Mouse (Mus musculus) intestine, embryonic 14.5 days (tissue): ENCODE results near the gene Lyrm9. TPM values are rescaled to one million over a fixed set of nuclear protein-coding genes. Genes with fewer than 3 reads are reported as not detected.

ENCODE experiments used
- ATAC-seq: fragments of 200-750 bp; cut with Nextera tagmentation; replicated peaks from 2 replicates; pipeline ENCODE4 v1.8.0; 2017; ENCODE audit warnings: low read depth, moderate number of reproducible peaks, moderate TSS enrichment, moderate library complexity; ENCODE audit not compliant: low FRiP score, low TSS enrichment
- DNase-seq: peaks from one replicate; pipeline ENCODE4 v3.0.0-alpha.2; 2018; ENCODE audit warnings: low spot score
- H3K27ac ChIP-seq: fragments of 300-500 bp; sonication (generic); 2 replicates; pipeline ENCODE4 v1.5.1; 2014; ENCODE audit warnings: low read depth, mild to moderate bottlenecking, control low read depth
- H3K27me3 ChIP-seq: fragments of 300-500 bp; sonication (generic); replicated peaks from 2 replicates; pipeline ENCODE4 v1.6.1; 2014; ENCODE audit warnings: low read length, control low read depth; ENCODE audit not compliant: control insufficient read depth, insufficient read depth
- H3K36me3 ChIP-seq: fragments of 300-500 bp; sonication (generic); 2 replicates; pipeline ENCODE4 v1.6.1; 2014; ENCODE audit warnings: low read length, control low read depth; ENCODE audit not compliant: control insufficient read depth, insufficient read depth
- H3K4me1 ChIP-seq: fragments of 300-500 bp; sonication (generic); replicated peaks from 2 replicates; pipeline ENCODE4 v1.6.1; 2014; ENCODE audit warnings: low read length, control low read depth, mixed read lengths; ENCODE audit not compliant: control insufficient read depth, insufficient read depth
- H3K4me2 ChIP-seq: fragments of 300-500 bp; sonication (generic); 2 replicates; pipeline ENCODE4 v1.6.1; 2014; ENCODE audit warnings: low read length
- H3K4me3 ChIP-seq: fragments of 300-500 bp; sonication (generic); 2 replicates; pipeline ENCODE4 v1.5.1; 2014; ENCODE audit warnings: low read depth, low read length, control low read depth, mixed read lengths
- H3K9ac ChIP-seq: fragments of 300-500 bp; sonication (generic); 2 replicates; pipeline ENCODE4 v1.6.1; 2014; ENCODE audit warnings: mild to moderate bottlenecking, low read length
- H3K9me3 ChIP-seq: fragments of 300-500 bp; sonication (generic); 2 replicates; pipeline ENCODE4 v1.6.1; 2016; ENCODE audit warnings: low read length, control low read depth; ENCODE audit not compliant: control insufficient read depth
- WGBS: fragments of 180-500 bp; shearing (Covaris S2); extraction: QIAGEN DNeasy Blood & Tissue Kit; methylation state at CpG from one replicate; pipeline ENCODE4 v1.1.7; 2014; 5-methylcytosine and 5-hydroxymethylcytosine counted together
- polyA plus RNA-seq: library from polyadenylated mRNA; unstranded; fragments of >200 nt; fragmentation: Nextera tagmentation; extraction: Ambion mirVana; gene quantifications from 2 replicates; pipeline ENCODE4 v1.2.1, GENCODE M21; 2014

Lyrm9 gene
- polyA plus RNA-seq, 1 experiment from 2014 or later: 14.2 TPM

DNA sequence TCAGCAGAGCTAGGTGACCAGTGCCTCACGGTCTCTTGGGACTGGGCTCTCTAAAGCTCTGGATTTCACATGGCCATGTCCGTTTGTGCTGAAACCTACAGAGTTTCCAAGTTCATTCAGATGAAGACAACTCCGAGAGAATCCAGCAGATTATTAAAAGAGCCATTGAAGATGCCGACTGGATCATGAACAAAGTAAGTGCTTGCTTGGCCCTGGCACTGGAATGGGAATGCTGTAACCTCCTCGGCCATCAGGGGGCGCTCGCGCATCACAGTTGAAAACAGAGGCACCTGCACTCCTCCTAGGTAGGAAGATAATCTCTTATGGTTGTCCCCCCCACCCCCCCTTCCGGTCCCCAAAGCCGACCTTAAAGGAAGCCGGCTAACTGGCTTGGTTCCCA, 11.6 kb downstream of the Lyrm9 start:
- 17% methylated on average over 11 of the region's 11 CpGs for WGBS
- Histone ChIP-seq H3K4me2 (no peak overlapping the region), H3K27me3 (no peaks in the 10 kb centered on the region), H3K4me3 (no peak overlapping the region), H3K4me1 (0 out of 2 replicates have a peak, but pooled peaks cover 8% of the 10 kb centered on the region), H3K36me3 (no peaks in the 10 kb centered on the region), H3K27ac (no peak overlapping the region), H3K9me3 (no peaks in the 10 kb centered on the region), H3K9ac (no peak overlapping the region)
- ATAC-seq (no peak), DNase-seq (peak; percentile 94)

DNA sequence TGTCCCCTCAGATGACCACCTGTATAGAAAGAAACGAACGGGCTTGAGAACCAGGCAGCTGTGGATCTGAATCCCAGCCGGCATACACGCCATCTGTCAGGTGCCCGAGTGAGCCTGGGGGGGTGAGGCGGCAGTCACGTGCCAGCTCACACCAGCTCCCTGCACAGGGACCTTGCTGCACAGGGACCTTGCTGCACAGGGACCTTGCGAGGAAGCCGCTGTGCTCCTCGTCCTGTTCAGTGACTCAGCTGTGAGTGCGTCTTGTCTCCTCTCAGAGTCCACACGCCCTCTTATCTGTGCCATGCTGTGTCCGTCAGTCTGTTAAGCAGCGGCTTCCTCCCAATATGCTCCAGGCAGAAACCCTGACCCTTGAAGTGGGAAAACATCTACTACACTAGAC, 13.1 kb downstream of the Lyrm9 start:
- no peak overlapping the region for H3K4me3 ChIP-seq
- 72% methylated on average over 14 of the region's 14 CpGs for WGBS
- no peaks in the 10 kb centered on the region for H3K36me3 ChIP-seq
- H3K27ac ChIP-seq: no peak overlapping the region
- DNase-seq (no peak), ATAC-seq (no peak)
- H3K4me1 ChIP-seq: 0 out of 2 replicates have a peak, but pooled peaks cover 8% of the 10 kb centered on the region
- no peak overlapping the region for H3K9ac ChIP-seq
- no peaks in the 10 kb centered on the region for H3K27me3 ChIP-seq
- H3K9me3 ChIP-seq: no peaks in the 10 kb centered on the region
- H3K4me2 ChIP-seq: no peak overlapping the region

DNA sequence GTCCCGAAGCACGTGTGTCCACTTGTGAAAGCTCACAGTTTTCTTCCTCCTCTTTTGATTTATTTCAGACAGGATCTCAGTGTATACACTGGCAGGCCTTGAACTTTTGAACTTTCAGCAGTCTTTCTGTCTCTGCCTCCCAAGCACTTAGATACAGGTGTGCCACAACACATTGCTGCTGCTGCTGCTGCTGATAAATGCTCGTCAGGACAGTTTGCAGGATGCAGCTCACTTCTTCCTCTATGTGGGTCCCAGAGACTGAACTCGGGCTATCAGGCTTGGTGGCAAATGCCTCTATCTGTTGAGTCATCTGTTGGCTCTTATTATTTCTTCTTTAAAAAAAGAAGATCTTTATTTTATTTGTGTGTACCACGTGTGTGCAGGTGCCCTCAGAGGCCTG, 13.8 kb downstream of the Lyrm9 start:
- H3K36me3 ChIP-seq: no peaks in the 10 kb centered on the region
- H3K27me3 ChIP-seq: no peaks in the 10 kb centered on the region
- H3K4me3 ChIP-seq: no peak overlapping the region
- H3K4me2 ChIP-seq: no peak overlapping the region
- DNase-seq (no peak), ATAC-seq (no peak)
- 0 out of 2 replicates have a peak, but pooled peaks cover 8% of the 10 kb centered on the region for H3K4me1 ChIP-seq
- no peak overlapping the region for H3K9ac ChIP-seq
- H3K9me3 ChIP-seq: no peaks in the 10 kb centered on the region
- 48% methylated on average over 5 of the region's 5 CpGs for WGBS
- H3K27ac ChIP-seq: no peak overlapping the region

DNA sequence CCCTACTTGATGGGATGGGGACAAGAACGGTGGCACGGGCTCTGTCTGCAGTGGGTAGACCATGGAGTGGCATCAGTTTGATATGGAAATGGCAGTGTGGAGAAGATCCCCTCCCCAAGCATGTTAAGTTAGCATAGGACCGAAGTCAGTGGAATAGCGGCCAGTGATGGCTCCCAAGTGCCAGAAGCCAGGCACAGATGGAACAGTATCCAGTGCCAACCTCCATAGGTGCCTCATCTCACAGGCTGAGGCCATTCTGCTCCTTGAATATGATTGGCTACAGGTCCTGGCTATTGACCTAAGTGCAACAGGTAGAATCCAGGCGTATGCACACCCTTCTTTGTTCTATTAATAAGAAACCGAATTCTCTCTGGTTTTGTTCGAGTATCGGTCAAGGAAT, 15.6 kb downstream of the Lyrm9 start:
- H3K36me3 ChIP-seq: no peaks in the 10 kb centered on the region
- H3K9ac ChIP-seq: no peak overlapping the region
- no peak for ATAC-seq
- H3K4me3 ChIP-seq: no peak overlapping the region
- H3K4me2 ChIP-seq: no peak overlapping the region
- no peak for DNase-seq
- H3K27me3 ChIP-seq: no peaks in the 10 kb centered on the region
- 93% methylated on average over 8 of the region's 8 CpGs for WGBS
- no peaks in the 10 kb centered on the region for H3K9me3 ChIP-seq
- H3K27ac ChIP-seq: no peak overlapping the region
- 0 out of 2 replicates have a peak, but pooled peaks cover 8% of the 10 kb centered on the region for H3K4me1 ChIP-seq

DNA sequence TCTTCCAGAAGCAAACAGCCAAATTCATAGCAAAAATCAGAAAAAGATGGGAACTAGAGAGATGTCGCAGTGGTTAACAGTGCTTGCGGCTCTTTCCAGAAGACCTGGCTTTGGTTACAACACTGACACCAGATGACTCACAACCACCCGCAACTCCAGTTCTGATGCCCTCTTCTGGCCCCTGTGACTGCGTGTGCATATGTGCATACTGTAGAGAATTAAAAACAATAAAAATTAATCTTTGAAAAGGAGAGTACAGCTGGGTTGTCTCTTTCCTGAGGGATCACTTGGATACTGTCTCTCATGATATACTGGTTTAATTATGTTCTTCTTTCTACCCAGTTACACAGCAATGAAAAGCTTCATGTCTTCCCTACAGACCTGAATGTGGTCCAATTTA, 20.2 kb downstream of the Lyrm9 start:
- no peaks in the 10 kb centered on the region for H3K27me3 ChIP-seq
- H3K4me2 ChIP-seq: no peak overlapping the region
- H3K36me3 ChIP-seq: no peaks in the 10 kb centered on the region
- no peak for DNase-seq
- no peaks in the 10 kb centered on the region for H3K9me3 ChIP-seq
- 89% methylated on average over 4 of the region's 4 CpGs for WGBS
- no peak overlapping the region for H3K9ac ChIP-seq
- H3K27ac ChIP-seq: no peak overlapping the region
- 0 out of 2 replicates have a peak, but pooled peaks cover 4% of the 10 kb centered on the region for H3K4me1 ChIP-seq
- ATAC-seq: no peak
- no peak overlapping the region for H3K4me3 ChIP-seq

DNA sequence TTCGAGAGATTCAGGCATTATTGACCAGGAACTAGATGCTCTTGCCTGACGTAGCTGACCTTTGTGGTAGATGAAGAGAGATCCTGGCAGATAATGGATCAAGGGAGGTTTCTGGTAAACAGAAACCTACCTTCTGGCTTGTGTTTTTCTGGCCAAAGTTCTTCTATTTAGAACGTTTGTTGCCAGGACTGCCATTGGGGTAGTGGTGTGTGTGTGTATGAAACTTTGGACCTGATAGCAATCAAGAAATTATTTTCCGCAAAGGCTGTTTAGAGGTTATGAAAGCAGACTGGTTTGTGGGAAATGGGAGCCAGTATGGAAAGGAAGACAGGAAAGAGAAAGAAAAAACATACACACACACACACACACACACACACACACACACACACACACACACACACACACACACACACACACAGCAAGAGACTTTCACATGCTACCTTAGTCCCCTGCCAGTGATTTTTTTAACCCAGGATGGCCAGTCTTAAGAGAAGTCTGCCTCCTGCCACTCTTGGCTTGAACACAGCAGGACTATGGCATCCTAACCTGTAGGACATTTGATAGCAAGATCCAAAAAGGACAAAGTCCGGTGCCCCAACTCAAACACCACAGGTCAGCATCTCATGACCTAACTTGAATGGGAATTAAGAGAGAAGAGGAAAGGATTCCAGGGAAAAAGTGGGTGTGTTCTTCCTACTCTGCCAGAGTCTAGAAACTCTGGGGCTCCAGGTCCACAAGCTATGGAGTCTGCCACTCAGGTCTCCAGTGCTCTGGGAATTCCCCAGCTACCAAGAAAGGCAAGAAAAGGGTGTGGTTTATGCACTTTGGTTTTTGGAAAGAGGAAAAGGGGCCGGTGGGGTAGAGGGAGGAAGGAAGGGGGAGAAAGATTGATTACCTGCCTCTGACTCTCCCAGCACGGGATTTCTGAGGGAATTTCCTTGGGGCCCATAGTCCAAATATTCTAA, 21.8 kb downstream of the Lyrm9 start:
- Histone ChIP-seq H3K27me3 (no peaks in the 10 kb centered on the region), H3K4me3 (no peak overlapping the region), H3K4me1 (0 out of 2 replicates have a peak, but pooled peaks cover 4% of the 10 kb centered on the region), H3K36me3 (no peaks in the 10 kb centered on the region), H3K9ac (no peak overlapping the region), H3K27ac (no peak overlapping the region), H3K9me3 (no peaks in the 10 kb centered on the region), H3K4me2 (no peak overlapping the region)
- ATAC-seq (no peak), DNase-seq (no peak)
- WGBS: 50% methylated on average over 7 of the region's 7 CpGs

DNA sequence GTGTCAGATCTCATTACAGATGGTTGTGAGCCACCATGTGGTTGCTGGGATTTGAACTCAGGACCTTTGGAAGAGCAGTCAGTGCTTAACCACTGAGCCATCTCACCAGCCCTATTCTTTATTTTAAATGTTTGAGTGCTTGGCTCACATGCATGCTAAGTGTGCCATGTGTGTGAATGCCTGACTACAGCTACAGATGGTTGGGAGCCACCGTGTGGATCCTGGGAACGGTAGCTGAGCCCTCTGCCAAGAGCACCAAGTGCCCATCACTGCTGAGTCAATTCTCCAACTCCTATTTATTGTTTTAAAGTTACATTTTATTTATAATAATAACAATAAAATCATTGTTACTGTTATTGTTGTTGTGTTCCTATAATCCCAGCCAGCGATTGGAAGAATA, 23.5 kb downstream of the Lyrm9 start:
- no peak overlapping the region for H3K4me2 ChIP-seq
- H3K4me3 ChIP-seq: no peak overlapping the region
- H3K27ac ChIP-seq: no peak overlapping the region
- 85% methylated on average over 3 of the region's 3 CpGs for WGBS
- no peaks in the 10 kb centered on the region for H3K27me3 ChIP-seq
- H3K9ac ChIP-seq: no peak overlapping the region
- ATAC-seq: no peak
- no peaks in the 10 kb centered on the region for H3K9me3 ChIP-seq
- H3K36me3 ChIP-seq: no peaks in the 10 kb centered on the region
- DNase-seq: no peak
- H3K4me1 ChIP-seq: 0 out of 2 replicates have a peak, but pooled peaks cover 4% of the 10 kb centered on the region

DNA sequence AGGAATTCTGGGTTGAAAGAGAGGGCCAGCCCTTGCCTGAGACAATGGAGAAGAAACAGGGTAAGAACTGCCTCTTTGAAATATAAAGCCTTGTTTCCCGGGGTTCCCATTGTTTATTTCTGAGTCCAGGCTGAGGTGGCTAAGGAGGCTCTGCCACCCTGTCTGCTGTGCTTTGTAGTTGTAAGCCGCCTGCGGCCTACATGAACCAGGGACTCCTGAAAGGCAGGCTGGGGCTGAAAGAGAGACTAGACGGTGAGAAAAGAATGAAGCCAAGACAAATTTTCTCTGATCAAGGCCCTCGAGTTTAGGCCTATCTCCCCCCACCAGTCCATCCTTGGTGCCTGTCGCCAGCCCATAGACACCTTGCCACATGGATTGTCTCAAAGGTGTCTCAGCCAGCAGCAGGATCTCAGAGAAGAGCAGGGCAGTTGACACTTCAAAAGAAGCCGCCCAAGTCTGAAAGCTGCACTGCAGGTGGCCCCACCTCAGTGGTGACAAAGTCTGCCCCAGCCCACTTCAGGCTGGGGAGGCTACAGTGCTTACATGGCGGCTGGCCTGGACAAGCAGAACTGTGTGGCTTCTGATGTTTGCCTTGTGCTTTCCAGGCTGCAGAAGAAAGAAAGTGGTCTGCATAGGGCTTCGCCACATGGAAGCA, 25.0 kb downstream of the Lyrm9 start:
- H3K9ac ChIP-seq: no peak overlapping the region
- no peaks in the 10 kb centered on the region for H3K27me3 ChIP-seq
- H3K27ac ChIP-seq: no peak overlapping the region
- no peak overlapping the region for H3K4me3 ChIP-seq
- DNase-seq (no peak), ATAC-seq (no peak)
- no peaks in the 10 kb centered on the region for H3K36me3 ChIP-seq
- no peaks in the 10 kb centered on the region for H3K9me3 ChIP-seq
- H3K4me1 ChIP-seq: 0 out of 2 replicates have a peak, but pooled peaks cover 4% of the 10 kb centered on the region
- 38% methylated on average over 9 of the region's 9 CpGs for WGBS
- no peak overlapping the region for H3K4me2 ChIP-seq
